Mouse (Mus musculus) layer of hippocampus, postnatal 14 days (tissue): Measurements from ENCODE around the gene Sf1. TPM values are rescaled to one million over a fixed set of nuclear protein-coding genes. Genes with fewer than 3 reads are reported as not detected.
A peak's percentile ranks its signal among the peaks of the same experiment; 100 is the strongest.

Source experiments
- DNase-seq, 2 experiments: peaks; one replicate each; pipeline ENCODE4 v3.0.0; 2021 to 2022; ENCODE audit warnings: low spot score in 2 of 2, mixed read lengths in 1 of 2
- total RNA-seq, 2 experiments: library from RNA; stranded (reverse); gene quantifications; 2 replicates each; pipeline ENCODE4 v1.2.3; 2021

Sf1 gene
- total RNA-seq, 2 experiments from 2014 or later = 182 to 189 TPM

- no peak for DNase-seq
These were observed 32.7 kb downstream of the Sf1 start for GRCm38 (mm10) chr19:6396237-6396636.

- no peak for DNase-seq
These were observed 34.2 kb downstream of the Sf1 start for GRCm38 (mm10) chr19:6397582-6398249.

GRCm38 (mm10) chr19:6398447-6399284, 35.2 kb downstream of the Sf1 start:
- no peak for DNase-seq

GRCm38 (mm10) chr19:6399285-6400095, 36.0 kb downstream of the Sf1 start, which contains the start of gene Rasgrp2:
Gene Rasgrp2, plus strand, starts transcription at chr19:6399340.
- DNase-seq = no peak

- no peak for DNase-seq
These were observed 36.9 kb downstream of the Sf1 start for GRCm38 (mm10) chr19:6400096-6401086.

GRCm38 (mm10) chr19:6401131-6401815, 37.8 kb downstream of the Sf1 start:
- DNase-seq = peak in 1 of 2 experiments; percentile 64

- no peak for DNase-seq
These were observed 38.5 kb downstream of the Sf1 start for GRCm38 (mm10) chr19:6401951-6402350.

GRCm38 (mm10) chr19:6403869-6404268, 40.4 kb downstream of the Sf1 start:
- no peak for DNase-seq

- no peak for DNase-seq
These were observed 41.9 kb downstream of the Sf1 start for GRCm38 (mm10) chr19:6405433-6405832.

- DNase-seq = no peak
These were observed 43.6 kb downstream of the Sf1 start for GRCm38 (mm10) chr19:6407109-6407508.

GRCm38 (mm10) chr19:6407816-6408510, 44.5 kb downstream of the Sf1 start:
- no peak for DNase-seq

- DNase-seq = no peak
These were observed 45.3 kb downstream of the Sf1 start for GRCm38 (mm10) chr19:6408749-6409148.

- DNase-seq = no peak
These were observed 45.7 kb downstream of the Sf1 start for GRCm38 (mm10) chr19:6409176-6409575.

GRCm38 (mm10) chr19:6409936-6410335, 46.4 kb downstream of the Sf1 start:
- no peak for DNase-seq

- no peak for DNase-seq
These were observed 49.3 kb downstream of the Sf1 start for GRCm38 (mm10) chr19:6412798-6413197.

- no peak for DNase-seq
These were observed 52.0 kb downstream of the Sf1 start for GRCm38 (mm10) chr19:6415454-6415853.

GRCm38 (mm10) chr19:6416124-6416770, 52.8 kb downstream of the Sf1 start:
- peak; percentile 63 to 73 for DNase-seq

GRCm38 (mm10) chr19:6416894-6417761, 53.6 kb downstream of the Sf1 start:
- DNase-seq = no peak
